Mouse (Mus musculus) macrophage (primary cell): ENCODE measurements at regions not wholly inside any gene's neighbourhood (a gene's known extent, or its start where the extent isn't known, plus 50 kb on each side); places are given as distances from the start of the nearest gene placed in this dataset.

ENCODE experiments used
- H3K27ac ChIP-seq: fragments of 350-480 bp; formaldehyde crosslinking; 2 replicates; pipeline ENCODE4 v1.9.0; 2021
- H3K36me3 ChIP-seq: fragments of 350-480 bp; formaldehyde crosslinking; 2 replicates; pipeline ENCODE4 v1.9.0; 2021; ENCODE audit errors: inconsistent target
- H3K4me3 ChIP-seq: fragments of 350-480 bp; formaldehyde crosslinking; 2 replicates; pipeline ENCODE4 v1.9.0; 2021; ENCODE audit errors: inconsistent target
- H3K79me2 ChIP-seq: fragments of 350-480 bp; formaldehyde crosslinking; 2 replicates; pipeline ENCODE4 v1.9.0; 2021; ENCODE audit errors: inconsistent target
- WGBS: methylation state at CpG from one replicate; pipeline ENCODE4 v1.1.7; 2026; ENCODE audit warnings: inconsistent platforms; ENCODE audit not compliant: missing documents; 5-methylcytosine and 5-hydroxymethylcytosine counted together

- Histone ChIP-seq H3K4me3 (peak overlapping the region; percentile 19), H3K27ac (no peak overlapping the region)
- whole genome bisulfite sequencing = 9% methylated on average over 4 of the region's 4 CpGs
Measured at GRCm38 (mm10) chr11:90088473-90088872, 58.3 kb downstream of the Tmem100 start.

GRCm38 (mm10) chr11:90094052-90094451 lies 63.9 kb downstream of the Tmem100 start:
- Histone ChIP-seq H3K4me3 (no peak overlapping the region), H3K27ac (no peak overlapping the region), H3K36me3 (no peaks in the 10 kb centered on the region), H3K79me2 (no peaks in the 10 kb centered on the region)
- WGBS = 7% methylated on average over 7 of the region's 7 CpGs

More at GRCm38 (mm10) chr11:90088473-90088872, 58.3 kb downstream of the Tmem100 start:
- Histone ChIP-seq H3K79me2 (no peaks in the 10 kb centered on the region), H3K36me3 (no peaks in the 10 kb centered on the region)

GRCm38 (mm10) chr11:90094700-90095355 lies 64.7 kb downstream of the Tmem100 start:
- 86% methylated on average over 7 of the region's 7 CpGs for WGBS
- H3K79me2 ChIP-seq = no peaks in the 10 kb centered on the region

GRCm38 (mm10) chr11:90098471-90098870 lies 68.3 kb downstream of the Tmem100 start:
- 97% methylated on average over 7 of the region's 7 CpGs for WGBS
- Histone ChIP-seq H3K36me3 (no peaks in the 10 kb centered on the region), H3K4me3 (no peak overlapping the region), H3K79me2 (no peaks in the 10 kb centered on the region), H3K27ac (no peak overlapping the region)

More at GRCm38 (mm10) chr11:90094700-90095355, 64.7 kb downstream of the Tmem100 start:
- H3K27ac ChIP-seq = no peak overlapping the region
- H3K4me3 ChIP-seq = no peak overlapping the region
- H3K36me3 ChIP-seq = no peaks in the 10 kb centered on the region

GRCm38 (mm10) chr11:90099178-90099577 lies 69.0 kb downstream of the Tmem100 start:
- H3K27ac ChIP-seq = no peak overlapping the region
- WGBS = 71% methylated on average over 1 of the region's 1 CpGs
- no peaks in the 10 kb centered on the region for H3K79me2 ChIP-seq
- no peak overlapping the region for H3K4me3 ChIP-seq
- no peaks in the 10 kb centered on the region for H3K36me3 ChIP-seq

- H3K36me3 ChIP-seq = no peaks in the 10 kb centered on the region
- H3K4me3 ChIP-seq = no peak overlapping the region
- WGBS = 73% methylated on average over 2 of the region's 2 CpGs
- H3K79me2 ChIP-seq = no peaks in the 10 kb centered on the region
- H3K27ac ChIP-seq = no peak overlapping the region
Measured at GRCm38 (mm10) chr11:90100161-90100560, 70.0 kb downstream of the Tmem100 start.

- Histone ChIP-seq H3K4me3 (no peak overlapping the region), H3K27ac (no peak overlapping the region), H3K79me2 (no peaks in the 10 kb centered on the region), H3K36me3 (no peaks in the 10 kb centered on the region)
- 93% methylated on average over 8 of the region's 8 CpGs for WGBS
Measured at GRCm38 (mm10) chr11:90101284-90101683, 71.1 kb downstream of the Tmem100 start.

GRCm38 (mm10) chr11:90106063-90106798 lies 76.1 kb downstream of the Tmem100 start:
- 36% methylated on average over 12 of the region's 12 CpGs for WGBS
- H3K79me2 ChIP-seq = no peaks in the 10 kb centered on the region
- no peaks in the 10 kb centered on the region for H3K36me3 ChIP-seq
- H3K27ac ChIP-seq = no peak overlapping the region
- no peak overlapping the region for H3K4me3 ChIP-seq

GRCm38 (mm10) chr11:90109681-90110111 lies 77.8 kb upstream of the Gm45716 start:
- Histone ChIP-seq H3K79me2 (no peaks in the 10 kb centered on the region), H3K4me3 (no peak overlapping the region), H3K36me3 (no peaks in the 10 kb centered on the region), H3K27ac (no peak overlapping the region)
- 71% methylated on average over 2 of the region's 2 CpGs for WGBS

- Histone ChIP-seq H3K79me2 (no peaks in the 10 kb centered on the region), H3K4me3 (no peak overlapping the region), H3K36me3 (no peaks in the 10 kb centered on the region), H3K27ac (no peak overlapping the region)
- 97% methylated on average over 3 of the region's 3 CpGs for WGBS
Measured at GRCm38 (mm10) chr11:90110170-90110569, 77.3 kb upstream of the Gm45716 start.

GRCm38 (mm10) chr11:90112174-90112573 lies 75.3 kb upstream of the Gm45716 start:
- H3K36me3 ChIP-seq = no peaks in the 10 kb centered on the region
- no peak overlapping the region for H3K27ac ChIP-seq
- no peaks in the 10 kb centered on the region for H3K79me2 ChIP-seq
- WGBS = 90% methylated on average over 7 of the region's 7 CpGs
- H3K4me3 ChIP-seq = no peak overlapping the region

- WGBS = 19% methylated on average over 20 of the region's 20 CpGs
- Histone ChIP-seq H3K27ac (no peak overlapping the region), H3K36me3 (no peaks in the 10 kb centered on the region), H3K79me2 (no peaks in the 10 kb centered on the region), H3K4me3 (no peak overlapping the region)
Measured at GRCm38 (mm10) chr11:90116676-90117663, 70.5 kb upstream of the Gm45716 start.

GRCm38 (mm10) chr11:90117664-90118295 lies 69.7 kb upstream of the Gm45716 start:
- no peak overlapping the region for H3K27ac ChIP-seq
- no peak overlapping the region for H3K4me3 ChIP-seq
- H3K79me2 ChIP-seq = no peaks in the 10 kb centered on the region
- WGBS = 45% methylated on average over 5 of the region's 5 CpGs
- H3K36me3 ChIP-seq = no peaks in the 10 kb centered on the region

GRCm38 (mm10) chr11:90121902-90122301 lies 65.6 kb upstream of the Gm45716 start:
- Histone ChIP-seq H3K4me3 (no peak overlapping the region), H3K79me2 (no peaks in the 10 kb centered on the region), H3K27ac (no peak overlapping the region), H3K36me3 (no peaks in the 10 kb centered on the region)
- 82% methylated on average over 3 of the region's 3 CpGs for WGBS
